Mouse (Mus musculus) limb, embryonic 14.5 days (tissue): ENCODE results near the gene Haus5. TPM values are rescaled to one million over a fixed set of nuclear protein-coding genes. Genes with fewer than 3 reads are reported as not detected.
A peak's percentile ranks its signal among the peaks of the same experiment; 100 is the strongest.

Experiments
- ATAC-seq: fragments of 200-750 bp; cut with Nextera tagmentation; 2 replicates; pipeline ENCODE4 v1.8.0; 2017; ENCODE audit warnings: low read depth, moderate number of reproducible peaks, moderate TSS enrichment; ENCODE audit not compliant: low FRiP score
- DNase-seq: peaks from one replicate; pipeline ENCODE4 v3.0.0-alpha.2; 2015; ENCODE audit warnings: low spot score
- H3K27ac ChIP-seq: fragments of 300-500 bp; sonication (generic); replicated peaks from 2 replicates; pipeline ENCODE4 v1.5.1; 2014; ENCODE audit warnings: low read depth, mild to moderate bottlenecking, low read length, moderate library complexity, mixed read lengths
- H3K27me3 ChIP-seq: fragments of 300-500 bp; sonication (generic); 2 replicates; pipeline ENCODE4 v1.6.1; 2014; ENCODE audit warnings: low read length, mixed read lengths; ENCODE audit not compliant: control insufficient read depth, insufficient read depth
- H3K36me3 ChIP-seq: fragments of 300-500 bp; sonication (generic); 2 replicates; pipeline ENCODE4 v1.6.1; 2014; ENCODE audit warnings: mild to moderate bottlenecking, low read length, moderate library complexity, mixed read lengths; ENCODE audit not compliant: control insufficient read depth, insufficient read depth
- H3K4me1 ChIP-seq: fragments of 300-500 bp; sonication (generic); 2 replicates; pipeline ENCODE4 v1.6.1; 2014; ENCODE audit warnings: antibody characterized with exemption, low read length, mixed read lengths; ENCODE audit not compliant: control insufficient read depth, insufficient read depth
- H3K4me2 ChIP-seq: fragments of 300-500 bp; sonication (generic); replicated peaks from 2 replicates; pipeline ENCODE4 v1.6.1; 2014; ENCODE audit warnings: low read depth, mild to moderate bottlenecking, low read length, moderate library complexity; ENCODE audit not compliant: severe bottlenecking
- H3K4me3 ChIP-seq: fragments of 300-500 bp; sonication (generic); replicated peaks from 2 replicates; pipeline ENCODE4 v1.5.1; 2014; ENCODE audit warnings: low read length
- H3K9ac ChIP-seq: fragments of 300-500 bp; sonication (generic); 2 replicates; pipeline ENCODE4 v1.6.1; 2014; ENCODE audit warnings: mild to moderate bottlenecking, low read depth, low read length, moderate library complexity; ENCODE audit not compliant: severe bottlenecking
- H3K9me3 ChIP-seq: fragments of 300-500 bp; sonication (generic); 2 replicates; pipeline ENCODE4 v1.6.1; 2016; ENCODE audit warnings: low read length; ENCODE audit not compliant: control insufficient read depth
- POLR2A ChIP-seq: fragments of 200-500 bp; IDR thresholded peaks from 2 replicates; pipeline ENCODE4 v1.8.0; 2012; ENCODE audit warnings: inconsistent platforms, mild to moderate bottlenecking, moderate library complexity, borderline replicate concordance; ENCODE audit not compliant: insufficient read depth, insufficient read length; ENCODE audit errors: extremely low read depth
- WGBS: fragments of 180-500 bp; shearing (Covaris S2); extraction: QIAGEN DNeasy Blood & Tissue Kit; methylation state at CpG from one replicate; pipeline ENCODE4 v1.1.7; 2014; 5-methylcytosine and 5-hydroxymethylcytosine counted together
- polyA plus RNA-seq, 2 experiments: library from polyadenylated mRNA; depleted of rRNA in 1 of 2; stranded (reverse) in 1 of 2; unstranded in 1 of 2; fragments of >200 nt; fragmentation: Nextera tagmentation in 1 of 2; extraction: Ambion mirVana in 1 of 2; gene quantifications; 2 replicates each; pipeline versions ENCODE4 v1.2.1 to v1.2.3; 2012 to 2014

Gene Haus5
- polyA plus RNA-seq, 2 experiments, result 35.0 to 45.0 TPM

DNA sequence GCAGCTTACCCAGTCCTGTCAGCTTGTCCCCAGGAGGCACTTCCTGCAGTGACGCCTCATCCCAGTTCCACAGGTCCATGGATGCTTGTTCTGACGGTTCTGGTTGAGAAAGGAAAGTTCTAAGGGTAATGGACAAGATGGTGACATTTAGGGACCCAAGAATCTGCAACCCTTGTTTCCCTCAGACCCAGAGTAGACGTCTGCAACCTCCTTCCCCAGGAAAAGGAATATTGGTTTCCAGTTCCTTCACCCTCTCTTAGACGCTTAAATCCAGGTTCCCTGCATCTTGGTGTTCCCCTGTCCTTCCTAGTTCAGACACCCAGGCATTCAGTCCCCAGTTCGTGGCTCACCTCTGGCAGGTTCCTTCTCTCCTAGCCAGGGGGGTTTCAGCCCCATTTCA is 29.0 kb downstream of the Haus5 start, which contains the start of gene Etv2:
Gene Etv2 (minus strand): TSS at position 101 of the 400 bp plus-strand sequence.
- 9% methylated on average over 5 of the region's 5 CpGs for WGBS
- H3K4me3 ChIP-seq, result peak within 1 kb of the TSS; percentile 23
- peak within 1 kb of the TSS; percentile 28; the same call in 1 of the 2 replicates for H3K9ac ChIP-seq
- DNase-seq, result no peak
- H3K4me1 ChIP-seq, result peaks cover 6% of the 10 kb centered on the region; the same call in 1 of the 2 replicates
- no peak within 1 kb of the TSS for H3K27ac ChIP-seq
- no peak for TF ChIP-seq POLR2A
- peaks cover 8% of the 10 kb centered on the region; the same call in 1 of the 2 replicates for H3K36me3 ChIP-seq
- H3K9me3 ChIP-seq, result no peaks in the 10 kb centered on the region
- peak within 1 kb of the TSS; percentile 30; the same call in 1 of the 2 replicates for H3K4me2 ChIP-seq
- H3K27me3 ChIP-seq, result peaks cover 43% of the 10 kb centered on the region
- ATAC-seq, result no peak

DNA sequence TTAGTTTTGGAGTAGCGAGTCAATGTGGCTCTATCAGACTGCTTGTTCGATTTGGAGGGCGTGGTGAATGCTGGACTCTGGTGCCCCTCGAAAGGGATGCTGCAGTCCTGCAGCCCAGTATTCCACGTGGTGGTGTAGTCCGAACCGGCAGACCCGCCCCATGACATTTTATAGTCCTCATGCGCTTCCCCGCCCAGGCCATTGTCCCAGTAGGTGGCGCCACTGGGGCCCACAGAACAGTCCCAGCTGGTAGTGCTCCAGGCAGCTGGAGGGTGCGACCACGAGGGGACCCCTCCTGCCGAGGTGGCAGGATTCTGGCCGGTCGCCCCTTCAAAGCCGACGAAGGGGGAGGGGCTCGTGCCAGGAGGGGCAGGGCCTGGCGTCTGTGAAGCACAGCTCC is 30.2 kb downstream of the Haus5 start:
- peaks cover 43% of the 10 kb centered on the region for H3K27me3 ChIP-seq
- peak overlapping the region; percentile 28; the same call in 1 of the 2 replicates for H3K9ac ChIP-seq
- DNase-seq (peak; percentile 25), ATAC-seq (peak; percentile 56)
- WGBS, result 2% methylated on average over 20 of the region's 20 CpGs
- no peaks in the 10 kb centered on the region for H3K36me3 ChIP-seq
- H3K4me2 ChIP-seq, result peak overlapping the region; percentile 30; the same call in 1 of the 2 replicates
- H3K4me1 ChIP-seq, result peaks cover 6% of the 10 kb centered on the region; the same call in 1 of the 2 replicates
- H3K27ac ChIP-seq, result no peak overlapping the region
- no peak for TF ChIP-seq POLR2A
- peak overlapping the region; percentile 23 for H3K4me3 ChIP-seq
- no peaks in the 10 kb centered on the region for H3K9me3 ChIP-seq

DNA sequence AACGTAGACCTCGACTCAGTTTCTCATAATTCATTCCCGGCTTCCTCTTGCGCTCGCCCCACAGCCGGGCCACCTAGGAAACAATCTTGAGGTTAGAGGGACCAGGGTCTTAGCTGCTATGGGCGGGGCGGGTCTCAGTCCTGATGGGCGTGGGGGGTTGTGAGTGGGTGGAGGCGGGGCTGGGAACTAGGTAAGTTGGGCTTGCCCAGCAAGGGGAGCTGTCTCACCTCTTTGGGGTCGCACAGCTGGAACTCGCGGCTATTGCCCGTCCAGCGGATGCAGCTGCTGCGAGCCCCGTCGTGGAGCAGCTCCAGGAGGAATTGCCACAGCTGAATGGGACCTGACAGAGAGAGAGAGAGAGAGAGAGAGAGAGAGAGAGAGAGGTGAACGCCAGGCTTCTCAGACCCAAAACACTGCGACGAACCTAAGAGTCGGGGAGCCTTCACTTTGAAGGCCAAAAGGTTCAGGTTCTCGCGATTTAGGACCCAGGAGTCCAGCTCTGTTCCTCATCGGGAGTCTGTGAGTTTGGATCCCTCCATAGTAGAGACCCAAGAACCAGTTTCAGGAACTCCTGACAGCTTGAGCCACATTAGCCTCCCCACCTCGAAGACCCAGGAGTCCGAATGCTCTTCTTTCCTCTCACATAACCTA is 30.9 kb downstream of the Haus5 start:
- ATAC-seq (no peak), DNase-seq (no peak)
- Histone ChIP-seq H3K4me1 (peaks cover 6% of the 10 kb centered on the region; the same call in 1 of the 2 replicates), H3K27me3 (peaks cover 43% of the 10 kb centered on the region), H3K27ac (no peak overlapping the region), H3K9me3 (no peaks in the 10 kb centered on the region), H3K4me3 (0 out of 2 replicates have a peak overlapping the region, but pooled peaks have one; percentile 2), H3K4me2 (0 out of 2 replicates have a peak overlapping the region, but pooled peaks have one; percentile 3), H3K36me3 (no peaks in the 10 kb centered on the region), H3K9ac (no peak overlapping the region)
- TF ChIP-seq POLR2A, result no peak
- 4% methylated on average over 27 of the region's 27 CpGs for WGBS

DNA sequence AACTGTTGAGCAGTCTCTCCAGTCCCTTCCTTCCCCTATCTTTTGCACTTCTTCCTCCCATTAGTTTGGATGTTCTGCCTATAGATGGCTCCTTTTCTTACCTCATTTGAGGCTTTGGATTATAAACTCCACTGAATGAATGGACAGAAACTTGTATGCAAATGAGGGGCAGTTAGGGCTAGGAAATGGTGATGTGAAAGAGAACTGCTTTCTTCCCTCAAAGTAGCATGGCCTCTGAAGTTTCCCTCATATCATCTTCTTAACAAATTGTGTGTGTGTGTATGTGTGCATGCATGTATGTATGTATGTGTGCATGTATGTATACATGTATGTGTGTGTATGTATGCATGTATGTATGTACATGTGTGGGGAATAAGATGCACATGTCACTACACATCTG is 35.8 kb downstream of the Haus5 start:
- Histone ChIP-seq H3K4me2 (no peak overlapping the region), H3K27me3 (peaks cover 17% of the 10 kb centered on the region), H3K36me3 (peaks cover 4% of the 10 kb centered on the region), H3K9ac (no peak overlapping the region), H3K4me3 (no peak overlapping the region), H3K4me1 (peaks cover 10% of the 10 kb centered on the region; the same call in 1 of the 2 replicates), H3K27ac (no peak overlapping the region), H3K9me3 (no peaks in the 10 kb centered on the region)
- no peak for TF ChIP-seq POLR2A
- DNase-seq, result no peak
- ATAC-seq, result no peak

DNA sequence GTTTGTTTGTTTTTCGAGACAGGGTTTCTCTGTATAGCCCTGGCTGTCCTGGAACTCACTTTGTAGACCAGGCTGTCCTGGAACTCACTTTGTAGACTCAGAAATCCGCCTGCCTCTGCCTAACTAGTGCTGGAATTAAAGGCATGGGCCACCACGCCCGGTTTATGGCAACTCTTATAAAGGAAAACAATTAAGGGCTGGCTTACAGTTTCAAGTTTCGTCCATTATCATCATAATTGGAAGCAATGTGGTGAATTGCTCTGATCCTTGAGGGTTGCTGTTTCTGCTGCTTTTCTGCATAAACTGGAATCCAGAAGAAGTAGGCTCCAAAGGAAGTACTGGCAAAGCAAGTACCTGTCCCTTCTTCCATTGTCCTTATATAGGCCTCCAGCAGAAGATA is 38.1 kb downstream of the Haus5 start:
- Histone ChIP-seq H3K27ac (no peak overlapping the region), H3K27me3 (no peaks in the 10 kb centered on the region), H3K4me3 (no peak overlapping the region), H3K4me2 (no peak overlapping the region), H3K36me3 (peaks cover 24% of the 10 kb centered on the region), H3K9ac (no peak overlapping the region), H3K4me1 (0 out of 2 replicates have a peak, but pooled peaks cover 5% of the 10 kb centered on the region), H3K9me3 (no peaks in the 10 kb centered on the region)
- DNase-seq (no peak), ATAC-seq (no peak)
- 86% methylated on average over 5 of the region's 5 CpGs for WGBS
- no peak for TF ChIP-seq POLR2A
